Comparison of ENCODE assay signal across 7 mouse cellular contexts in genomic region chr16:33683206-33684161, GRCm38 (mm10). TPM values are rescaled to one million over a fixed set of nuclear protein-coding genes. Genes with fewer than 3 reads are reported as not detected.
DNase-seq lines count a peak whose midpoint lies in the region; ATAC-seq lines count a peak whose summit lies in the region.

No protein-coding gene starts in this region.

- 0 out of 2 replicates have a peak, but pooled peaks have one; percentile 15 for ATAC-seq in embryonic facial prominence, embryonic 11.5 days (replicated peaks; ENCODE audit: insufficient number of reproducible peaks, low FRiP score, low TSS enrichment, low read depth)
- peak; percentile 37 for ATAC-seq in midbrain, embryonic 13.5 days
- no peak for ATAC-seq in megakaryocyte progenitor cell, adult 5-6 weeks (replicated peaks; ENCODE audit: poor library complexity)

- peak overlapping the region; percentile 84 for H3K4me3 ChIP-seq in embryonic facial prominence, embryonic 11.5 days (ENCODE audit: low read depth, low read length)
- H3K4me3 ChIP-seq in hindbrain, embryonic 10.5 days = peak overlapping the region; percentile 71
- peak overlapping the region; percentile 84 for H3K4me3 ChIP-seq in midbrain, embryonic 13.5 days (replicated peaks)

- peak overlapping the region; percentile 90 for H3K9ac ChIP-seq in embryonic facial prominence, embryonic 11.5 days (replicated peaks; ENCODE audit: low read length)
- H3K9ac ChIP-seq in midbrain, embryonic 13.5 days (replicated peaks) = peak overlapping the region; percentile 92

- no peaks in the 10 kb centered on the region for H3K27me3 ChIP-seq in embryonic facial prominence, embryonic 11.5 days (ENCODE audit: control insufficient read depth, insufficient read depth, low read length)
- H3K27me3 ChIP-seq in hindbrain, embryonic 10.5 days (ENCODE audit: insufficient read depth, poor library complexity, severe bottlenecking) = peaks cover 6% of the 10 kb centered on the region; the same call in 1 of the 2 replicates
- no peaks in the 10 kb centered on the region for H3K27me3 ChIP-seq in midbrain, embryonic 13.5 days

- peak overlapping the region; percentile 94 for H3K4me2 ChIP-seq in embryonic facial prominence, embryonic 11.5 days (ENCODE audit: low read depth, low read length)
- peak overlapping the region; percentile 93 for H3K4me2 ChIP-seq in midbrain, embryonic 13.5 days (replicated peaks)

- H3K27ac ChIP-seq in embryonic facial prominence, embryonic 11.5 days (replicated peaks; ENCODE audit: low read depth, low read length) = no peak overlapping the region
- H3K27ac ChIP-seq in hindbrain, embryonic 10.5 days = peak overlapping the region; percentile 94
- peak overlapping the region; percentile 81; the same call in 1 of the 2 replicates for H3K27ac ChIP-seq in midbrain, embryonic 13.5 days

- no peaks in the 10 kb centered on the region for H3K36me3 ChIP-seq in embryonic facial prominence, embryonic 11.5 days (replicated peaks; ENCODE audit: control insufficient read depth, insufficient read depth, low read depth, low read length)
- peaks cover 10% of the 10 kb centered on the region for H3K36me3 ChIP-seq in hindbrain, embryonic 10.5 days
- H3K36me3 ChIP-seq in midbrain, embryonic 13.5 days = no peaks in the 10 kb centered on the region

- peak; percentile 26 to 44 for DNase-seq in spleen, postnatal 36 days (ENCODE audit: low spot score in 2 of 2)
- no peak for DNase-seq in spleen, postnatal 10 days (ENCODE audit: low spot score in 2 of 2)
- no peak for DNase-seq in embryonic facial prominence, embryonic 11.5 days (ENCODE audit: low spot score)
- peak; percentile 31 for DNase-seq in hindbrain, embryonic 10.5 days (ENCODE audit: low spot score)
- no peak for DNase-seq in cerebellum, adult 11 months

- WGBS in embryonic facial prominence, embryonic 11.5 days = 66% methylated on average over 13 of the region's 13 CpGs
- WGBS in hindbrain, embryonic 10.5 days = 63% methylated on average over 13 of the region's 13 CpGs
- WGBS in midbrain, embryonic 13.5 days = 61% methylated on average over 13 of the region's 13 CpGs

- H3K9me3 ChIP-seq in embryonic facial prominence, embryonic 11.5 days (replicated peaks; ENCODE audit: control insufficient read depth, low read length) = no peaks in the 10 kb centered on the region
- H3K9me3 ChIP-seq in hindbrain, embryonic 10.5 days = no peaks in the 10 kb centered on the region
- H3K9me3 ChIP-seq in midbrain, embryonic 13.5 days = no peaks in the 10 kb centered on the region

- H3K4me1 ChIP-seq in embryonic facial prominence, embryonic 11.5 days (ENCODE audit: control insufficient read depth, insufficient read depth, low read length) = no peaks in the 10 kb centered on the region
- H3K4me1 ChIP-seq in hindbrain, embryonic 10.5 days (replicated peaks) = peaks cover 72% of the 10 kb centered on the region
- peaks cover 53% of the 10 kb centered on the region for H3K4me1 ChIP-seq in midbrain, embryonic 13.5 days (replicated peaks)

RNA-seq across cellular contexts. Expression of gene Heg1, which starts 0.7 kb away (rescaled TPM):
- polyA plus RNA-seq in embryonic facial prominence, embryonic 11.5 days (2014; fragmentation: Nextera tagmentation; extraction: Ambion mirVana) = 11.5 and 12.4 TPM in 2 replicates
- 21.9 and 22.8 TPM in 2 replicates for polyA plus RNA-seq in hindbrain, embryonic 10.5 days (2016; fragmentation: Nextera tagmentation; extraction: Ambion mirVana)
- polyA plus RNA-seq in midbrain, embryonic 13.5 days (2015; fragmentation: Nextera tagmentation; extraction: Ambion mirVana) = 17.4 and 19.2 TPM in 2 replicates
- 23.8 and 43.2 TPM in 2 replicates for total RNA-seq in megakaryocyte progenitor cell, adult 5-6 weeks (2015)
- total RNA-seq in megakaryocyte progenitor cell, adult 5-6 weeks (2017) = 26.6 and 36.4 TPM in 2 replicates

Comparison
In these comparisons a context has a peak if more than half of its experiments do, and no peak if none do; other contexts are left out.
1. DNase-seq: peak in spleen, postnatal 36 days (2 of 2) and hindbrain, embryonic 10.5 days (single experiment); none in spleen, postnatal 10 days (0 of 2), embryonic facial prominence, embryonic 11.5 days (single experiment) and cerebellum, adult 11 months (single experiment).
2. Peak in every context shown above with its lines, with median percentiles within 50 percentile points of each other: H3K4me3 ChIP-seq.